ENCODE assay signal across 26 mouse cellular contexts in genomic region chr3:98300266-98300665, GRCm38 (mm10). TPM values are rescaled to one million over a fixed set of nuclear protein-coding genes. Genes with fewer than 3 reads are reported as not detected.
"Had no signal": no experiment of that assay in that cellular context is flagged by ENCODE, and none has a peak within 500 bp of the region (broad histone marks: within the 10 kb centered on the region; RNA-seq: fewer than 3 reads in every experiment).

No protein-coding gene starts in this region.

- DNase-seq: cerebellum, adult 9-11 months; cerebellum, postnatal 10 days; cerebellum, postnatal 14 days; cerebellum, postnatal 25 days; cerebellum, postnatal 36 days; embryo, embryonic 11 days; forebrain, postnatal 0 days; gastrocnemius, adult 2 months; gastrocnemius, postnatal 10 days; gastrocnemius, postnatal 14 days; gastrocnemius, postnatal 25 days; gastrocnemius, postnatal 36 days; heart, adult 18-20 months; heart, adult 2 months had no signal

- H3K4me3 ChIP-seq: embryonic facial prominence, embryonic 10.5 days; embryonic facial prominence, embryonic 12.5 days; embryonic facial prominence, embryonic 13.5 days; embryonic facial prominence, embryonic 15.5 days; erythroblast, embryonic 14.5 days; forebrain, embryonic 10.5 days; forebrain, embryonic 12.5 days; forebrain, embryonic 13.5 days; forebrain, embryonic 15.5 days; gastrocnemius, adult 2 months; heart, adult 2 months had no signal

- H3K36me3 ChIP-seq: embryonic facial prominence, embryonic 10.5 days; embryonic facial prominence, embryonic 12.5 days; embryonic facial prominence, embryonic 13.5 days; embryonic facial prominence, embryonic 15.5 days; forebrain, embryonic 10.5 days; forebrain, embryonic 12.5 days; forebrain, embryonic 15.5 days had no signal

- H3K9ac ChIP-seq: embryonic facial prominence, embryonic 12.5 days; embryonic facial prominence, embryonic 13.5 days; embryonic facial prominence, embryonic 15.5 days; forebrain, embryonic 12.5 days; forebrain, embryonic 13.5 days; forebrain, embryonic 15.5 days; forebrain, postnatal 0 days had no signal

- H3K27me3 ChIP-seq: embryonic facial prominence, embryonic 12.5 days; embryonic facial prominence, embryonic 13.5 days; embryonic facial prominence, embryonic 15.5 days; forebrain, embryonic 12.5 days; forebrain, embryonic 13.5 days; forebrain, embryonic 15.5 days had no signal

- H3K4me2 ChIP-seq: embryonic facial prominence, embryonic 12.5 days; embryonic facial prominence, embryonic 13.5 days; embryonic facial prominence, embryonic 15.5 days; forebrain, embryonic 12.5 days; forebrain, embryonic 13.5 days; forebrain, embryonic 15.5 days had no signal

- ATAC-seq: forebrain, embryonic 13.5 days; forebrain, embryonic 14.5 days; forebrain, embryonic 15.5 days; forebrain, embryonic 16.5 days; forebrain, postnatal 0 days had no signal

- H3K9me3 ChIP-seq: embryonic facial prominence, embryonic 12.5 days; embryonic facial prominence, embryonic 13.5 days; embryonic facial prominence, embryonic 15.5 days; forebrain, embryonic 10.5 days; forebrain, embryonic 12.5 days; forebrain, embryonic 13.5 days; forebrain, embryonic 15.5 days had no signal

- H3K4me1 ChIP-seq: embryonic facial prominence, embryonic 10.5 days; embryonic facial prominence, embryonic 12.5 days; embryonic facial prominence, embryonic 13.5 days; embryonic facial prominence, embryonic 15.5 days; forebrain, embryonic 10.5 days; forebrain, embryonic 12.5 days; forebrain, embryonic 13.5 days; forebrain, embryonic 15.5 days had no signal

- H3K27ac ChIP-seq: embryonic facial prominence, embryonic 10.5 days; embryonic facial prominence, embryonic 12.5 days; embryonic facial prominence, embryonic 13.5 days; embryonic facial prominence, embryonic 15.5 days; forebrain, embryonic 10.5 days; forebrain, embryonic 12.5 days; forebrain, embryonic 13.5 days; forebrain, embryonic 15.5 days; gastrocnemius, adult 2 months; heart, adult 2 months had no signal

RNA-seq across cellular contexts. Expression of gene Hmgcs2, which starts 20.0 kb away (rescaled TPM):
- total RNA-seq: granulocyte monocyte progenitor cell, adult 5-6 weeks had no signal
